8 mouse cellular contexts compared by ENCODE assay signal in genomic region chr9:37101059-37101940, GRCm38 (mm10). TPM values are rescaled to one million over a fixed set of nuclear protein-coding genes. Genes with fewer than 3 reads are reported as not detected.
DNase-seq lines count a peak whose midpoint lies in the region; TF ChIP-seq lines count a peak whose summit lies in the region.
"Had no signal": no experiment of that assay in that cellular context is flagged by ENCODE, and none has a peak within 500 bp of the region (broad histone marks: within the 10 kb centered on the region; RNA-seq: fewer than 3 reads in every experiment).

No protein-coding gene starts in this region.

- no peak for TF ChIP-seq POLR2A in thymus, adult 2 months (IDR thresholded peaks at IDR 0.05; ENCODE audit: control insufficient read depth, extremely low read depth, insufficient read depth, low read length, poor library complexity)

- WGBS in thymus, adult 2 months, result 78% methylated on average over 11 of the region's 11 CpGs

- H3K27me3 ChIP-seq in thymus, adult 2 months (ENCODE audit: control insufficient read depth, insufficient read depth, low read length), result no peaks in the 10 kb centered on the region

- no peak overlapping the region for H3K4me3 ChIP-seq in thymus, adult 2 months (ENCODE audit: control insufficient read depth, insufficient read depth, low read length)

- H3K27ac ChIP-seq in thymus, adult 2 months (ENCODE audit: control insufficient read depth, insufficient read depth, low read length), result no peak overlapping the region

- TF ChIP-seq CTCF in thymus, adult 2 months (IDR thresholded peaks at IDR 0.05; ENCODE audit: borderline replicate concordance, control insufficient read depth, extremely low read depth, insufficient read depth, low read length, poor library complexity), result no peak

- H3K4me1 ChIP-seq in thymus, adult 2 months (replicated peaks; ENCODE audit: control insufficient read depth, insufficient read depth, low read length), result no peaks in the 10 kb centered on the region

- DNase-seq in ovary, adult 18-20 months (ENCODE audit: low spot score), result peak; percentile 55
- DNase-seq in ovary, postnatal 10 days (ENCODE audit: low spot score), result no peak
- peak; percentile 51 for DNase-seq in heart, adult 8-10 months (ENCODE audit: low spot score)
- peak; percentile 43 to 55 for DNase-seq in kidney, postnatal 4 days
- no peak for DNase-seq in thymus, postnatal 4 days
- DNase-seq in thymus, adult 2 months, result no peak
- DNase-seq in left cerebral cortex, adult 11 months (ENCODE audit: low spot score), result no peak
- DNase-seq: adrenal gland, postnatal 10 days had no signal

- no peaks in the 10 kb centered on the region for H3K36me3 ChIP-seq in thymus, adult 2 months (ENCODE audit: control insufficient read depth, insufficient read depth, low read length)

RNA-seq across cellular contexts. Expression of gene Pknox2, which starts 45.9 kb away (rescaled TPM):
- 1 to 10 TPM; 8.3 to 10.0 (median 9.8) TPM for total RNA-seq in heart, adult 8-10 months (2022)
- 3.1 and 3.2 TPM in 2 replicates for polyA plus RNA-seq in thymus, adult 2 months (2012; rRNA removed)

Comparison
In these comparisons a context has a peak if more than half of its experiments do, and no peak if none do; other contexts are left out.
1. DNase-seq: peak in ovary, adult 18-20 months (single experiment), heart, adult 8-10 months (single experiment) and kidney, postnatal 4 days (2 of 2); none in ovary, postnatal 10 days (single experiment), thymus, postnatal 4 days (single experiment), thymus, adult 2 months (single experiment) and left cerebral cortex, adult 11 months (single experiment).